Mouse (Mus musculus) kidney, postnatal 0 days (tissue): ENCODE measurements at regions not wholly inside any gene's neighbourhood (a gene's known extent, or its start where the extent isn't known, plus 50 kb on each side); places are given as distances from the start of the nearest gene placed in this dataset.
A peak's percentile ranks its signal among the peaks of the same experiment; 100 is the strongest.

ENCODE experiments used
- ATAC-seq: fragments of 200-750 bp; cut with Nextera tagmentation; replicated peaks from 2 replicates; pipeline ENCODE4 v1.8.0; 2017; ENCODE audit warnings: low read depth, moderate number of reproducible peaks, moderate TSS enrichment, moderate library complexity; ENCODE audit not compliant: low FRiP score
- DNase-seq: peaks from one replicate; pipeline ENCODE4 v3.0.0-alpha.2; 2016; ENCODE audit warnings: low spot score
- H3K27ac ChIP-seq: fragments of 300-500 bp; sonication (generic); 2 replicates; pipeline ENCODE4 v1.5.1; 2014; ENCODE audit warnings: mild to moderate bottlenecking
- H3K27me3 ChIP-seq: fragments of 300-500 bp; sonication (generic); 2 replicates; pipeline ENCODE4 v1.6.1; 2014; ENCODE audit warnings: low read length, mixed read lengths; ENCODE audit not compliant: insufficient read depth
- H3K36me3 ChIP-seq: fragments of 300-500 bp; sonication (generic); 2 replicates; pipeline ENCODE4 v1.6.1; 2014; ENCODE audit warnings: low read length, mixed read lengths; ENCODE audit not compliant: insufficient read depth
- H3K4me1 ChIP-seq: fragments of 300-500 bp; sonication (generic); replicated peaks from 2 replicates; pipeline ENCODE4 v1.6.1; 2014; ENCODE audit warnings: antibody characterized with exemption, low read length, mixed read lengths; ENCODE audit not compliant: insufficient read depth
- H3K4me2 ChIP-seq: fragments of 300-500 bp; sonication (generic); 2 replicates; pipeline ENCODE4 v1.6.1; 2014; ENCODE audit warnings: mild to moderate bottlenecking, low read length, moderate library complexity, mixed read lengths
- H3K4me3 ChIP-seq: fragments of 300-500 bp; sonication (generic); replicated peaks from 2 replicates; pipeline ENCODE4 v1.5.1; 2014; ENCODE audit warnings: low read depth, low read length
- H3K9ac ChIP-seq: fragments of 300-500 bp; sonication (generic); 2 replicates; pipeline ENCODE4 v1.6.1; 2014; ENCODE audit warnings: low read depth, low read length
- H3K9me3 ChIP-seq: fragments of 300-500 bp; sonication (generic); replicated peaks from 2 replicates; pipeline ENCODE4 v1.6.1; 2016; ENCODE audit warnings: low read length, inconsistent platforms, mixed read lengths
- CTCF ChIP-seq: IDR thresholded peaks from 2 replicates; pipeline ENCODE4 v1.5.1; 2016; ENCODE audit warnings: antibody characterized with exemption, low read depth, mild to moderate bottlenecking, moderate library complexity
- WGBS: fragments of 180-500 bp; shearing (Covaris S2); extraction: QIAGEN DNeasy Blood & Tissue Kit; methylation state at CpG from one replicate; pipeline ENCODE4 v1.1.7; 2014; 5-methylcytosine and 5-hydroxymethylcytosine counted together

GRCm38 (mm10) chr11:23996250-23996649, 78.6 kb downstream of the A830031A19Rik start:
- no peaks in the 10 kb centered on the region for H3K9me3 ChIP-seq
- no peaks in the 10 kb centered on the region for H3K4me1 ChIP-seq
- TF ChIP-seq CTCF: no peak
- H3K27me3 ChIP-seq: no peaks in the 10 kb centered on the region
- DNase-seq: no peak
- no peak for ATAC-seq
- WGBS: 64% methylated on average over 9 of the region's 9 CpGs
- no peak overlapping the region for H3K4me3 ChIP-seq
- H3K4me2 ChIP-seq: no peak overlapping the region
- H3K36me3 ChIP-seq: no peaks in the 10 kb centered on the region
- H3K9ac ChIP-seq: no peak overlapping the region
- H3K27ac ChIP-seq: no peak overlapping the region

- Histone ChIP-seq H3K9me3 (no peaks in the 10 kb centered on the region), H3K27ac (no peak overlapping the region), H3K4me2 (no peak overlapping the region), H3K36me3 (no peaks in the 10 kb centered on the region), H3K4me1 (no peaks in the 10 kb centered on the region), H3K4me3 (no peak overlapping the region), H3K9ac (no peak overlapping the region), H3K27me3 (no peaks in the 10 kb centered on the region)
- DNase-seq (no peak), ATAC-seq (no peak)
- no peak for TF ChIP-seq CTCF
Observed at GRCm38 (mm10) chr11:23994160-23994559, 80.7 kb downstream of the A830031A19Rik start.

- no peak overlapping the region for H3K27ac ChIP-seq
- no peaks in the 10 kb centered on the region for H3K36me3 ChIP-seq
- no peaks in the 10 kb centered on the region for H3K9me3 ChIP-seq
- H3K9ac ChIP-seq: no peak overlapping the region
- H3K4me2 ChIP-seq: no peak overlapping the region
- no peaks in the 10 kb centered on the region for H3K4me1 ChIP-seq
- H3K4me3 ChIP-seq: no peak overlapping the region
- DNase-seq: no peak
- WGBS: 64% methylated on average over 7 of the region's 7 CpGs
- no peak for TF ChIP-seq CTCF
- no peak for ATAC-seq
- H3K27me3 ChIP-seq: no peaks in the 10 kb centered on the region
Observed at GRCm38 (mm10) chr11:23987532-23988450, 87.1 kb downstream of the A830031A19Rik start.

- Histone ChIP-seq H3K4me2 (no peak overlapping the region), H3K4me3 (no peak overlapping the region), H3K9me3 (no peaks in the 10 kb centered on the region), H3K27ac (no peak overlapping the region), H3K27me3 (no peaks in the 10 kb centered on the region), H3K36me3 (no peaks in the 10 kb centered on the region), H3K9ac (no peak overlapping the region), H3K4me1 (no peaks in the 10 kb centered on the region)
- ATAC-seq (no peak), DNase-seq (no peak)
- no peak for TF ChIP-seq CTCF
- WGBS: 88% methylated on average over 3 of the region's 3 CpGs
Observed at GRCm38 (mm10) chr11:23985231-23985630, 89.6 kb downstream of the A830031A19Rik start.

GRCm38 (mm10) chr11:23979332-23979731, 84.3 kb upstream of the Papolg start:
- no peak overlapping the region for H3K9ac ChIP-seq
- H3K27ac ChIP-seq: no peak overlapping the region
- ATAC-seq (no peak), DNase-seq (peak; percentile 78)
- whole genome bisulfite sequencing: 17% methylated on average over 5 of the region's 5 CpGs
- no peaks in the 10 kb centered on the region for H3K36me3 ChIP-seq
- no peaks in the 10 kb centered on the region for H3K4me1 ChIP-seq
- no peaks in the 10 kb centered on the region for H3K9me3 ChIP-seq
- no peak overlapping the region for H3K4me2 ChIP-seq
- no peak overlapping the region for H3K4me3 ChIP-seq
- no peaks in the 10 kb centered on the region for H3K27me3 ChIP-seq
- TF ChIP-seq CTCF: peak; percentile 94

GRCm38 (mm10) chr11:23978300-23978699, 83.2 kb upstream of the Papolg start:
- H3K4me2 ChIP-seq: no peak overlapping the region
- H3K27me3 ChIP-seq: no peaks in the 10 kb centered on the region
- H3K9ac ChIP-seq: no peak overlapping the region
- TF ChIP-seq CTCF: no peak
- no peak for ATAC-seq
- no peaks in the 10 kb centered on the region for H3K36me3 ChIP-seq
- no peak overlapping the region for H3K27ac ChIP-seq
- WGBS: 70% methylated on average over 5 of the region's 5 CpGs
- no peaks in the 10 kb centered on the region for H3K4me1 ChIP-seq
- no peak overlapping the region for H3K4me3 ChIP-seq
- no peak for DNase-seq
- no peaks in the 10 kb centered on the region for H3K9me3 ChIP-seq
